Mouse (Mus musculus) c-Kit-negative CD71-positive TER-119-positive erythroid progenitor cells, embryonic 14.5 days (primary cell): ENCODE measurements around the gene Muc3a.

Experiments
- DNase-seq: peaks from one replicate; pipeline ENCODE4 v3.0.0-alpha.2; 2013; ENCODE audit warnings: low read depth, low spot score

Gene Muc3a

GRCm38 (mm10) chr5:137212289-137212688 is at the start of gene Muc3a:
Muc3a (minus strand) TSS chr5:137212389.
- no peak for DNase-seq

- no peak for DNase-seq
Measured at GRCm38 (mm10) chr5:137211114-137211829, 917 bp downstream of the Muc3a start.

- no peak for DNase-seq
Measured at GRCm38 (mm10) chr5:137210689-137211088, 1.5 kb downstream of the Muc3a start.

- no peak for DNase-seq
Measured at GRCm38 (mm10) chr5:137205301-137205700, 6.9 kb downstream of the Muc3a start.

GRCm38 (mm10) chr5:137194488-137195120 is 17.6 kb downstream of the Muc3a start:
- DNase-seq: no peak

- DNase-seq: no peak
Measured at GRCm38 (mm10) chr5:137193279-137193952, 18.8 kb downstream of the Muc3a start.

GRCm38 (mm10) chr5:137189326-137189725 is 22.9 kb downstream of the Muc3a start:
- DNase-seq: no peak

GRCm38 (mm10) chr5:137185362-137185761 is 26.8 kb downstream of the Muc3a start:
- no peak for DNase-seq

GRCm38 (mm10) chr5:137179646-137180374 is 32.4 kb downstream of the Muc3a start:
- DNase-seq: no peak

- DNase-seq: no peak
Measured at GRCm38 (mm10) chr5:137173967-137174366, 38.2 kb downstream of the Muc3a start.

GRCm38 (mm10) chr5:137172591-137172990 is 39.6 kb downstream of the Muc3a start:
- no peak for DNase-seq

- DNase-seq: no peak
Measured at GRCm38 (mm10) chr5:137171478-137171877, 40.7 kb downstream of the Muc3a start.

- DNase-seq: no peak
Measured at GRCm38 (mm10) chr5:137170836-137171380, 41.3 kb downstream of the Muc3a start.

- DNase-seq: no peak
Measured at GRCm38 (mm10) chr5:137167539-137167938, 44.6 kb downstream of the Muc3a start.

GRCm38 (mm10) chr5:137166012-137166411 is 46.2 kb downstream of the Muc3a start:
- no peak for DNase-seq

- DNase-seq: no peak
Measured at GRCm38 (mm10) chr5:137161853-137162252, 50.3 kb downstream of the Muc3a start.

GRCm38 (mm10) chr5:137159461-137159860 is 52.7 kb downstream of the Muc3a start:
- peak; percentile 19 for DNase-seq
